Mouse (Mus musculus) gastrocnemius, adult 8-10 months (tissue): ENCODE data around the gene Atp5l. TPM values are rescaled to one million over a fixed set of nuclear protein-coding genes. Genes with fewer than 3 reads are reported as not detected.

Source experiments
- DNase-seq, 2 experiments: peaks; one replicate each; pipeline ENCODE4 v3.0.0; 2022; ENCODE audit warnings: low spot score in 2 of 2
- total RNA-seq, 4 experiments: library from RNA; stranded (reverse); gene quantifications; 2 replicates each; pipeline ENCODE4 v1.2.4; 2022

Atp5l gene
- total RNA-seq, 4 experiments from 2014 or later: 642 to 789 (median 713) TPM

DNA sequence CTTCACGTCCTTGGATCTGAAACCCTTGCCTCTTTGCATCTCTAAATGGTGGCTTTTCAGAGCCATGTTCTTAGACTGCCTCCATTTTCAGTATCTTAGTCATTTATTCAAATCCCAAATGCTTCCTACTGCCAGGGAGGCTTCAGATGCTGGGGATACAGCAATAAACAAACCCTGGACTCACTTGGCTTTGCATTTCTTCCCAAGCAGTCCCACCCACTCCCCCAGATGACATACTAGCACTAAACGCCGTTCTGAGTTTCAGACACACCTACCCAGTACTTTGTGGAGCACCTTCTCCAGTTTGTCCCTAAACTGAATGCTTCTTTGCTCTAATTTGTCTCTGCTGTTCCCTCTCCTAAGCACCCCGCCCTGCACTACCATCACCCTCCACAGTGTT, 23.5 kb downstream of the Atp5l start:
- no peak for DNase-seq

DNA sequence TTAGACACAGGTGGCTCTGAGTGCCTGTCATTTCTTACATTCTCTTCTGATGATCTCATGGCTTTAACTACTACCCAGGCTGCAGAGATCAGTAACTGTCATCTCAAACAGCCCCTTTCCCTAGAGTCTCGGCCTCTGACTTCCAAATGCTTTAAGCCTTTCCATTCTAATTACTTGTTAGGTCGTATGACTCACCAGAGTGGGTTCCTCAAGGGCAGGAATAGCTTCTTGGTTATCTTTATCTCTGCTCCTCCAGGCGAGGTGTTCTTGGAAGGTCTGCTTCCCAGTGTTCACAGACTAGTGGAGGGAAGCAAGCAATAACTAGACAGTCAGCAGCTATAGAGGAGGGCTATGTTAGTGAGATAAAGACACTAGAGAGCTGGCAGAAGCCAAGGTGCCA, 27.9 kb downstream of the Atp5l start:
- DNase-seq: no peak

DNA sequence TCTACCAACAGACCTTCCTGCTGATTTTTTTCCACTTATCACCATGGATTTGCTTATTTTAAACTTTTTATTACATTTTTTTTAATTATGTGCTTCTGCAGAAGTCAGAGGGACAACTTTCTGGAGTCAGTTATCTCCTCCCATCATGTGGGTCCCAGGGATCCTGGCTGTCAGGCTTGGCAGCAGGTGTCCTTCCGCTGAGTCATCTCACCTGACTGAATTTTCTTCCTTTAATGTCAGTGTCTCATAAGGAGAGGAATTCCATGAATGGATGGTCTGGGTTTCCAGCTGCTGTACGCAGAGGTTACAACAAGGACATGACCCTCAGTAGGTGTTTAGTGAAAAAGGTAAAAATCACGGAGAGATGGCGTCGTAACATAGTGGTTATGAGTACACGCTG, 29.3 kb downstream of the Atp5l start:
- no peak for DNase-seq

DNA sequence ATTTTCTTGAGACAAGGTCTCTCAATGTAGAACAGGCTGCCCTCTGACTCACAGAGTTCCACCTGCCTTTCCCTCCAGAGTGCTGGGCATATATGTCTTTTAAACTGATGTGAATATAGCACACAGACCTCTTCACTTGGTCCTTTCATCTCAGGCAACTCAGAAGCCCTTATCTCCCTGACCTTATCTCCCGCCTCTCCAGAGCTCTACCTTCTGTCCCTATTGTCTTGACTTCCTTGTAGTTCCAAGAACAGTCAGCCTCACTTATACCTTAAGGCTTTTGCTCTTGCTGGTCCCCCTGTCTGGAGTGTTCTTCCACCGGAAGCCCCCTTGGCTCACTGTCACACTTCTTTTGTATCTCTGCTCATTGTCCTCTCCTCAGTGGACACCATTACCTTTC, 30.4 kb downstream of the Atp5l start:
- no peak for DNase-seq

DNA sequence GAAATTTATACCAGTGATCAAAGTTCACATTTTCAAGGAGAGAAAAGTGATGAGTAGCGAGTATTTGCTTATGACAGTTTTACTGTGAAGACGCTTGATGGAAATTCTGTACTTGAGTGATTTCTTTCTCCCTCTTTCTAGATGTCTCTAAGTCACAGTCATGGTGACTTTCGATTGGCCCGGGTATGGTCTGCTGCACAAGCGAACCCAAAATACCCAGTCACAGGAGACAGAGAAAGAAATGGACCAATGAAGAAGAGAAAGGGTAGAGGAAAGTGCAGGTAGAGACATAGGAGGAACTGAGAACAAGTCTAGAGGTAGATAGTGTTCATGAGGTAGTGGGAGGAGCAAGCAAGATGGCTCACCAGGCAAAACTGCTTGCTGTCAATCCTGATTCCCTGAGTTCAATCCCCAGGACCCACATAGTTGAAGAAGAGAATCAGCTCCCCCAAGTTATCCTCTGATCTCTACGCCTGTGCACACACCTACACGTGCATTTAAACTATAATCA, 32.4 kb downstream of the Atp5l start:
- DNase-seq: no peak

DNA sequence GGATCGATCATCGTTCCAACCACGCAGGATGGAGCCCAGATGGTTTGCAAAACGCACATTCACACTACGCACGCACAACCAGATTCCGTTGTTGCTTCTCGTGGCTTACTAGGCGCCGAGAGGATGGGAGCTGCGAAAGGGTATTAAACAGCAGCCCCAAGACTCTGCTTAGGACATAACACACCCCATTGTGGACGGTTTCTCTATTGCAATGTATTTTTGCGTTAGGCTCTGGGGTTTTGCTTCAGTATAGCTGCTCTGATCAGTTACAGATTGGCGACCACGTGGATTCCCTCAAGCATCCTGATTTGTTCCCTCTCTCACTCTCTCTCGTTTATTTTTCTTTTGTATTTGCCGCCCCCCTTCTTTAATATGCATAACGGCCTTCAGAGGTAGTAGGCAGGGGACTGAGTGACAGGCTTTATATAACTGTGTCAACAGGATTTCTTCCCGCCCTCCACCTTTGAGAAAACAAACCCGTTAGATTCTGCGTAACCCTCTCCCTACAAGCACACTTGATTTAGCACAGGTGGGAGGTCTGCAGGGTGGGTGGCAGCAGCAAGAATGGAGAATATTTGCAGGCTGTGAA, 37.5 kb downstream of the Atp5l start:
- no peak for DNase-seq

DNA sequence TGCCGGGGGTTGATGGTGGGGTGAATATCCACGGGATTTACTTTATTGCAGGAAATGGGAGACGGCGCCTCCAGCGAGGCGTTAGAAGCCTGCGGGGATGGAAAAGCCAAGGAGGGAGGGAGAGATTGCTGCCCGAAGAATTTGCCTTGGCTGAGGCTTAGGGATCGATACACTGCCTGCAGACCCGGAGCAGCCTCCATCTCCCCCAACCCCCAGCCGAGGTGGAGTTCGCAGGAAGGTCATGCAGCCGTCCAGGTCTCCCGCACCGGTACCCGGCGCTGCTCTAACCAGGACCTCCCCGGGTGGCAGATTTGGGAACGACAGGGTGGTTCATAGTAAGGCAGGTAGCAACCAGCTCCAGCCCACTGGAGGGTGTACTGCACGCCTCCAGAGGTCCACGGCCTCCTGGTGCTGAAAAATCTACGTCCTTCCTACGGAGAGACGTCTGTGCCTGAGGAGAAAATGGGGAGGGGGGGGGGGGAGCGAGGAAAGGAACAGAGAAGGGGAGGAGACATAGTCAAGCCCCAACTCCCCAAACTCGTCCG, 38.0 kb downstream of the Atp5l start:
- peak in 1 of 2 experiments; percentile 36 for DNase-seq

DNA sequence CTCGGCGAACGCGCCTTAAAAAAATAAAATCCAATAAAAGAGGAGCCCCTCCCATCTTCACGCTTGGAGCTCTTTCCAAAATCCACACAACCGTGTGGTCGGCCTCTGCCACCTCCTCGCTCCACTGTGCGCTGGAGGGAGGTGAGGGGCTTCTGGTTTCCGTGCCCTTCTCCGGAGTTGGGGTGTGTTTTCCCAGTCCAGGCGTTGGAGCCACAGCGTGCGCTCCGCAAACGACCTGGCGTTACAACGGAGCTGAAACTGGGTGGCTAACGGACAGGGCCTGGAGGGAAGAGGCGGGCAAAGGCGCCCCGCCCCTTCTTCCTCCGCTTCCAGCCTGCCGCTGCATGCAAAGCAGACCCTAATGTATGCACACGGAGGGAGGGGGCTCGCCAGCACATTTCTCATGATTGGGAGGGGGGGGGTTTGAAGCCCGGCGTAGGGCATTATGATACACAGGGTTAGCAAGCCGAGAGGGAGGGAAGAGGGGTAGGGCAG, 38.6 kb downstream of the Atp5l start:
- DNase-seq: peak; percentile 34 to 51

DNA sequence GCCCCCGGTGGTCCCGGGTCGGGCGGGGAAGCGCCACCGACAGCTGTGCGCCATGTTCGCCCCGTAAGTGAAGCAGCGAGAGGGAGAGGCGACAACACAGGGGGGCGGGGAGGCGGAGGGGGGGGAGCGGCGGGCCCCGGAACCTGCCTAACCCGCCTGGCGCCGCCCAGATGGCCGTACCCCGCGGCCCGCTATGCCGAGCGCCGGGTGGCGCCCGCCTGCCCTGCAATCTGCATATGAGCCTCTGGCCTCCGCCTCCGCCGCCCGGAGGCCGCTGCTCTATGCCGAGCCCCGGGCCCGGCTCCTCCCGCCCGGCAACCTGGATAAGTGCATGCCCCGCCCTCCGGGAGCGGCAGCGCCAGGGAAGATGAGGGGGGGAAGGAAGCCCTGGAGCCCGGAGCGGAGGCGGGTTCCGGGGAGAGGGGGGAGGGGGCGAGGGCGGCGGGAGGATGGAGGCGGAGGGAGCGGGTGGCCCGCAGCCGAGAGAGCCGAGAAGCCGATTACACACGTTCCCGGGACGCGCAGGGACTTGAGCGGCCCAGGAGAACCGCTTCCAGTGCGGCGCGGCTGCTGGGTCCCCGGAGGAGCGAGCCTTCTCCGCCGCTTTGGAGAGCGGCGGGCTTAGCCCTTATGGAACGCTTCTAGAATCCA, 39.2 kb downstream of the Atp5l start, which contains the start of gene Kmt2a:
TSS of gene Kmt2a (minus strand) at position 76 of the 651 bp plus-strand sequence.
- peak; percentile 98 for DNase-seq

DNA sequence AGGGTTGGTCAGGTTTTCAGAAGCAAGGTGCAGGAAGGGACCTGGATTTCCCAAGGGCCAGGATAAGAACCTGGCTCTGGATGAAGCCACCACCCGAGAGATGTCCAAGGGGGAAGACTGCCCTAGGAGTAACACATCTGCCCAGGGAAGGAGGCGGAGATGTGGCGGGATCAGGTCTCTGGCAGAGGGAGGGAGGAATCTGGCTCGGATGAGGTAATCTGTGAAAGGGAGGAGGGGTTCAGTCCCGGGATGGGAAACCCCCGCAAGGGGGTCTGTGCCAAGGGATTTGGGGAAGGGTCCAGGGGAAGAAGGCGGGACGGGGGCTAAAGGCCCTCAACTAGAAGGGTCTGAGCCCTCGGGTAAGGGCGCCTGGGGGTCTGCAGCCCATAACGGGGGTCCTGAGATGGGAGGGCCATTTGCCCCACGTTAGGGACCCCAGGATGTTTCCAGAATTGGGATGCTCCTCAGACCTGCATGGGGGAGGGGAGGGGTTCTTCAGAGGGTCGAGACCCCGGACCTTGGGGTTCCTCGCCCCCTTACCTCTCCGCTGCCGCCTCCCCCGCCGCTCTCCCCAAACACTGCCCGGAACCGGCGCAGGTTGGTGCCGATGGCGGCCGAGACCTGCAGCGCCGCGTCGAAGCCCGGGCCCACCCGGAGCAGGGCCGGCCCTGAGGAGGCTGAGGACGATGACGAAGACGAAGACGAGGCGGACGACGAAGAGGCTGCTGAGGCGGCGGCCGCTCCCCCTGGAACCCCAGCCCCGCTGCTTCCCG, 40.0 kb downstream of the Atp5l start:
- peak in 1 of 2 experiments; percentile 10 for DNase-seq

DNA sequence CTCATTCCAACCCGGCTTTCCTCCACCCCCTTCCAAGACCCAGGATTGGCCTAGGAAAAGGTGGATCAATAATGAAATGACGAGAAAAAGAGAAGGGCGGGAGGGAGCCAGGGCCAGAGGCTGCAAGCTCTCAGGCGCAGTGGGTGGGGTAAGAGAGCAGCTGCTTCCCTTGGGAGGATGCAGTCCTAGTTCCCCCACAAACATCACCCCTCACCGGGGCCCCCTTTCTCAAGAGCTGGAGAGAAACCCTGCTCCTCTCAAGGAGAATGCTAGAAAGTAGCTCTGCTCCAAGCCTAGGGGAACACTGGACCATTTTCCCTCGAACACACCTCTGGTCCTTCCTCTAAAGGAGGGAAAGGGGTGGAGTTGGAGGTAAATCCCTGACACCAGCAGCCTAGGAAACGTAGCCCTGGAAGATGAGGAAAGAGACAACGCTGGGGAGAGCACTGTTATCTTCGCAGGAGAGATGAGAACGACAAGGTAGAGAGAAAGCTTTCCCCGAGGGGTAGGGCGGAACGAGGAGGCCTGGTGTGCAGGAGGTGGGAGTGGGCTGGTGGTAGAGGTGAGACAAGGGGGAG, 40.8 kb downstream of the Atp5l start:
- no peak for DNase-seq

DNA sequence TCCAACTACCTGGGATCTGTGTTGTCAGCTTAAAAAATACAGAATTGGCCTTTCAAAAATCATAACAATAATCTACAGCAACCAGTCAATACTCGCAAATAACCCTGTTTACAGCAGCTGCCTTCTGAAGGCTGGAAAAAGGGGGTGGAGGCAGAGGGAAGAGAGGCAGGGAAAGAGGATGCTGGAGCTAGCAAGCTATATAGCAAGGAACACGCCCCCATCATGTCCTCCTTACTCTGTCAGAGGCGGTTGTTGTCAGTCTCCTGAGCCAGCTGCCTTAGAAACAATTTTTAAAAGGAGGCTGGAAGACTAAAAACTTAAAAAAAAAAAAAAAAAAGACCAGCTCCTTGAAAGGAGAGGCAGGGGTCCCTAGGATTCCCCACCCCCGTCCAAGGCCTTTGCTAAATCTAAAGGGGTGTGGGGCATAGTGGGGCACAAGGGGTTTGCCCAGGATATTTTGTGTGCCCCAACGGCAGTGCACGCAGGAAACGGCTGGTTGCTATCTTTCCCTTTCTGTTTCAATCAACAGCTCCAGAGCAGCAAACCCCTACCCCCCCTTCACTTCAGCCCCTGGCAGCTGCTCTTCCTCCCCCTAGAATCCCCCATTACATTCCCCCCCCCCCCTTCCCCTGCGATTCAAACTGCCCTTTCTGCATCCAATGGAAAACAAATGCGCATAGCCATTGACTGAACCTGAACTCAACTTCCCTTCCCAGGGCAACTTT, 41.6 kb downstream of the Atp5l start:
- no peak for DNase-seq

DNA sequence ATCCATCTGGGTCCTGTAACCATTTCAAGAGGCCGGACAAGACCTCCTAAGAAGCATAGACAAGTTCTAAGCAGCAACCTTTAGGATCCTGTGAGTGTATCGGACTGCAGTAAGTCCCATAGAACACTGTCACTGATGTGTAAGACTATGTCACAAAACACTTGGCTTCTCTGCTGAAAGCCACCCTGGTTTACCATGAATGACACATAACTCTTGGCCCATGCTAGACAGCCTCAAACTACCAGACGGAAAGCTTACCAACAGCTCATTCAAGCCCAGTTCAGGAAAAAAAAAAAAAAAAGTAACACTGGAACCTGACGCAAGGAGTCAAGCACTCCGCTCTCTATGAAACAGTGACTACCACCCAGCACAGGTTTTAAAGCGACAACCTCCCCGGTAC, 42.9 kb downstream of the Atp5l start:
- DNase-seq: no peak

DNA sequence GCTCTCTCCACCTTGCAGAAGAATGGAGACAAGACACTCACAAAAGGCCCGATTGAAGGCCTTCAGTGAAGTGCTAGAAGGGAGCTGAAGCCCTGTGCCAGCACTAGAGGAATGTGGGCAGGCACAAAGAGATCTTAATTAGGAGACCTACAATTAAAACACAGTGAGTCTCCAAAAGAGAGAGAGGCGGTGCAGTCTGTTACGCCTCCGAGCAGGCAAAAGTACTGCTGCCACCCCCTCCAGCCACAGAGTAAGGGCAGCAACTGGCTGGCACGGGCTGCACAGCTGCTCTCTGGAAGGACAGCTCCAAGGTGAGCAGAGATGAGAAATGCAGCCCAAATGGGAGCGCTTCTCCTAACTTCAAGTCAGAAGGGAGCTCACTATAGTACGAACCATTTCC, 45.1 kb downstream of the Atp5l start:
- peak in 1 of 2 experiments; percentile 29 for DNase-seq

DNA sequence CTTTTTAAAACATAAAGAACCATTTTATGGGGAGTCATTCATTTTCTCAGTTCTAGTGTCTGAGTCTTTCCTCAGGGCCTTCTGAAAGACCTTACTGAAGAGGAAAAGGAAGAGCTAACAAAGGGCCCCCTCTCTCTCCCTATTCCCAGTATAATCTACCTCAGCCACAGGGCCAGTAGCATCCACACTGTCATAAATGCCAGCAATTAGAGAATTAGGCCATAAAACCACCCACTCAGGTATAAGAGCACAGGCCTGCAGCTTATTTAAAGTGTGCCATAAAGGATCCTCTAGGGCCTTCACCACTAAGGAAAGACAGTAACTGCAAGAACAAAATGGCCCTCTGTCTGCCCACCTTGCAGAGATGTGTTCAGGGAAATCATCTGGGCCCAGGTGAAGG, 46.3 kb downstream of the Atp5l start:
- no peak for DNase-seq

DNA sequence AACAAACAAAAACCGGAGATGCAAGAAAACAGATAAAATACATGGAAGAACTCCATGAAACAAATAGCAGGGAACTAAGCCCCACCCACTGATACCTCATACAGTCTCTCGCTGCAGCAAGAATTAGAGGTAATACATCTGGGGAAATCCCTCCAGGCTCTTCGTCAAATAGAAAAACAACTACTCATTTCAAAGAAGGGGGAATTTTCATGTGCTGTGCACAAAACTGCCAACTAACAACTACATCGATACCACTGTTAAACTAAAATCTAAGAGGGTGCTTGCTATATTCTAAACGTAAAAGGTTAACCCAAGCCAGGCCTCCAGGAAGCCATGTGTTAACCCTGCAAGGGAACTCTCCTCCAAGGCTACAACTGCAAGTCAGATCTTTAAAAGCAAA, 46.9 kb downstream of the Atp5l start:
- no peak for DNase-seq

DNA sequence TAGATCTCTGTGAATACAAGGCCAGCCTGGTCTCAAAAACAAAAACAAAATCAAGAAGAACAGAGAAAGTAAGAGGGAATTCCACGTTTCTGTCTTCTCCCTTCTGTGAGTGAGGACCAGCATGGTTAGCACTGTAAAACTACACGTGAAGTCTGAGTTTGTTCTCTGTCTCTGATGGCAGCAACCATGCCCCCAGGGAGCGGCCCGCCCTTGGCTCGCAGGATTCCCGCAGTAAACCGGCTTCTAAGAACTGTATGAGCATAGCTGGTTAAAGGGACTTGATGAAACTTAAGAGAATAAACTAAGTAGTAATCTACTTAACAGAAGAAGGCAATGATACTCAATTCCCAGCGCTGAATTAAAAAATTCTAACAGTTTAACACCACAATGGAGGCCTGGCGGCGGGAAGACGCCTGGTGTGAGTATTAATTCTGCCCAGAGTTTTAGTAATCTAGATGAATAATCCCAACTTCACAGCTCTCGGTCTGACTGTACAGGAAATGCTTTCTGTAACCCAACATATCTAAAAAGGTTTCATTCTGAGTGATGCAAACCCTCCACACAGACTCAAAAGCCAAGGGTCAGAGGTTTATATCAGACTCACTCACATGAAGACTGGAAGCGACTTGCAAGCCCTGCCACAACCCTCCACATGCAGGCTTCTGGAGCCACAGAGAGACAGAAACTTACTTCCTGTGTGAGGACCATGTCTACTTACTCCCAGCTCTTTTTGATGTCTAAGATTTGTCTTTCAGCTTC, 52.0 kb downstream of the Atp5l start:
- peak; percentile 39 to 54 for DNase-seq

DNA sequence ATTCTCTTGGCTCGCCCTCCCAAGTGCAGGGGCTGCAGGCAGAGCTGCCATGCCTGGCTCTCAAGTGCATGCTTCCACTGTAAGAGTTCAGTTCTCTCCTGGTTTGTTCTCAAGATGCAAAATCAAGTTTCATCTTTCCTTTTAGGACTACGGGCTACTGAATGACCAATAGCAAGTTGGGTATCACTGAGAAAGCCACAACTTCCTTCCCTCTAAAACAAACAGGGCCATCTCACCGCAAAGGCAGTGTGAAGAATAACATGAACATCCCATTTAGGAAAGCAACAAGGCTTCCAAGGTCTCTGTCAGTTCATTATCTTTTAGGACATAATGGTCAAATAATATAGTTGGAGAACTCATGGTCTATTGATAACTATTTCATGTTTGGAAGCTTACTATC, 52.9 kb downstream of the Atp5l start:
- DNase-seq: no peak

DNA sequence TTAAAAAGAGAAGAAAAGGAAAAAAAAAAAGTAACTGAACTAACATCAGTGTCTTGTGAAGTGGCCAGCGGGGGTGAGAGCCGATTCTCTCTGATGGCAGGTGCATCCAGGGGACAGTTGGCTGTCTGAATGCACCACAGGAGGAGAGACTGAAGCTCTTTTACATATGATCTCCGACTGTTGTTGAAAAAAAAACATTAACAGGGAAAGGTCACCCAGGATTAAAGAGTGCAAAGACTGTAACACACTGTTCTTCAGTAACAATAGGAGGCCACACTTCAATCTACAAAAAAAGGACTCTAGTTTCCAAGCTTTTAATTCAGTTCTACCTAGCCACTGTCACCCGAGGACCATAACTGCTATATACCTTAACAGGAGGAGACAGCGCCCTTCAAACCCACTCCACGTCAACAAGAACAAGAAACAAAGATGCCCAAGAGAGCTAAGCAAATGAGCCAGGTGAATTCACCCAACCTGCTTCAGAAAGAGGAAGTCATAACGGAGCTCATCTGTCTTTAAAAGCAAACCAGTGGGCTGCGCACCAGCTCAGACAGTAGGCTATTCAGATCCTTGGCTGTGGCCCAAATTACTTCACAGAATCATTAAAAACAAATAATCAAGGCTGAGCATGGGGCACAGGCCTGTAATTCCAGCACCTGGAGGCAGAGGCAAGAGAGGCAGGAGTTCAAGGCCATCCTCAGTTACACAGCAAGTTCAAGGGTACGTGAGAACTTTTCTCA, 53.9 kb downstream of the Atp5l start:
- no peak for DNase-seq
